Mouse (Mus musculus) naive thymus-derived CD4-positive, alpha-beta T cell, adult 2 months (primary cell): Measurements from ENCODE around the gene Scyl1.
"Not testable (repeated sequence)": the region's sequence is repeated elsewhere in the genome, so short reads cannot be mapped to it uniquely, and the experiment has no call there.

Experiments
- DNase-seq: peaks from one replicate; pipeline ENCODE4 v3.0.0-alpha.2; 2011; ENCODE audit warnings: low read depth

Gene Scyl1

GRCm38 (mm10) chr19:5770925-5771860 is at the start of gene Scyl1:
Gene Scyl1 (minus strand): TSS chr19:5771419.
- DNase-seq: peak; percentile 94

- DNase-seq: no peak
Measured at GRCm38 (mm10) chr19:5819549-5819948, 48.3 kb upstream of the Scyl1 start.

- no peak for DNase-seq
Measured at GRCm38 (mm10) chr19:5818590-5818977, 47.4 kb upstream of the Scyl1 start.

GRCm38 (mm10) chr19:5817703-5818589 is 46.7 kb upstream of the Scyl1 start:
- DNase-seq: peak; percentile 92

GRCm38 (mm10) chr19:5815928-5816327 is 44.7 kb upstream of the Scyl1 start:
- peak; percentile 89 for DNase-seq

- DNase-seq: no peak
Measured at GRCm38 (mm10) chr19:5815010-5815409, 43.8 kb upstream of the Scyl1 start.

GRCm38 (mm10) chr19:5814048-5814447 is 42.8 kb upstream of the Scyl1 start:
- DNase-seq: not testable (repeated sequence)

- no peak for DNase-seq
Measured at GRCm38 (mm10) chr19:5813567-5813966, 42.3 kb upstream of the Scyl1 start.

GRCm38 (mm10) chr19:5811771-5812504 is 40.7 kb upstream of the Scyl1 start:
- DNase-seq: no peak

- no peak for DNase-seq
Measured at GRCm38 (mm10) chr19:5810840-5811563, 39.8 kb upstream of the Scyl1 start.

- no peak for DNase-seq
Measured at GRCm38 (mm10) chr19:5810103-5810839, 39.1 kb upstream of the Scyl1 start.

- no peak for DNase-seq
Measured at GRCm38 (mm10) chr19:5809712-5810089, 38.5 kb upstream of the Scyl1 start.

- DNase-seq: no peak
Measured at GRCm38 (mm10) chr19:5808955-5809711, 37.9 kb upstream of the Scyl1 start.

GRCm38 (mm10) chr19:5807740-5808139 is 36.5 kb upstream of the Scyl1 start:
- no peak for DNase-seq

GRCm38 (mm10) chr19:5806809-5807205 is 35.6 kb upstream of the Scyl1 start:
- peak; percentile 62 for DNase-seq

- DNase-seq: no peak
Measured at GRCm38 (mm10) chr19:5806051-5806808, 35.0 kb upstream of the Scyl1 start.

- peak; percentile 48 for DNase-seq
Measured at GRCm38 (mm10) chr19:5804371-5804899, 33.2 kb upstream of the Scyl1 start.

GRCm38 (mm10) chr19:5803881-5804279 is 32.7 kb upstream of the Scyl1 start:
- DNase-seq: no peak
